Mouse (Mus musculus): ENCODE data around the gene Slc26a6.
A peak's percentile ranks its signal among the peaks of the same experiment; 100 is the strongest.

The Slc26a6 gene

DNA sequence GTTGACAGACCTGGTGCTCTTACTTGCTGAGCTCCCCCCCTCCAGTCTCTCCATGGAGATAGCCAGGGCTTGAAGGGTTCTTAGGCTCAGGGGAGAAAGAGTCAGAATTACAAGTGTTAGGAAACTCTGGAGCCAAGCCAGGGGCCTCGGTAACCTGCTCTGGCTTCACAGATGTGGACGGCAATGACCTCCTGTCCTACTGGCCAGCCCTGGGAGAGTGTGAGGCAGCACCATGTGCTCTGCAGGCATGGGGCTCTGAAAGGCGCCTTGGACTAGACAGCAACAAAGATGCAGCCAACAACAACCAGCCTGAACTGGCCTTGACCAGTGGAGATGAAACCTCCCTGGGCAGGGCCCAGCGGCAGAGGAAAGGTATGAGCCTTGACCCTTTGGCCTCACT, 5.7 kb upstream of the Slc26a6 start:
- DNase-seq: no peak

DNA sequence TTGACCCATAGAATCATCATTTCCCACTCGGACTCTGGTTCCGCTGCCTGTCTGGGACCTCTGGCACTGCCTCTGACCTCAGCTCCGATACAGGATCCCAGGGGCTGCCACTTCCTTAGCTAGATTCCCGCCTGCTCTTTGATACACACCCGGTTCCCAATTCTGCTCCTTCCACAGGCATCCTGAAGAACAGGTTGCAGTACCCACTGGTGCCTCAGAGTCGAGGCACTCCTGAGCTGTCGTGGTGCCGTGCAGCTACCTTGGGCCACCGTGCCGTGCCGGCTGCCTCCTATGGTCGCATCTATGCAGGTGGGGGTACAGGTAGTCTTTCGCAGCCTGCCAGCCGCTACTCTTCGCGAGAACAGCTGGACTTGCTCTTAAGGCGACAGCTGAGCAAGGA, 4.7 kb upstream of the Slc26a6 start:
- DNase-seq: no peak

DNA sequence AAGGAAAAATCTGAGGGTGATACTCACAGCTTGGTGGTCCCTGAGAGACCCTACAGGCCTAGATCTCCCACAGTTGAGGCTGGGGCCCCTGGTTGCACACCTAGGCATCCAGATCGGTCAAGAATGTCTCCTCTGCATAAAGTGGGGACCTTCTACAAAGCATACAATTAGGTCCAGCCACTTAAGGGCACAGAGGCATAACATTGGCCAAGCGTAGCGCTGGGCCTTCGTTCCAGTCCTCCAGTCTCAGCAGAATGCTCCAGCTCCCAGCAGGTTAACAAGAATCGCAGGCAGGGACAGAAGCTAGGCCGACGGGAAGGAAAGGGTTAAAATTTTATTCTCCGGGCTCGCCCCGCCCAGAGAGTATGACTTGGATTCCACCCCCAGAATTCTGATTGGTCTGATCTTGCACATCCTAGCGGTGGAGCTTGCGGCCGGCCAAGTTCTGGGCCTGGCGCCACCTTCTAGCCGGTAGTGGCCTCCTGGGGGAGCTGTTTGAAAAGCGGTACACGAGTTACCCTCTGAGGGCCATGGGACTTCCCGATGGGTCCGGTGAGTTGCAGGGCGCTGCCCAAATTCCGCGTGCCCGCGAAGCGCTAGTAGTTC, 655 bp downstream of the Slc26a6 start:
- peak; percentile 96 for DNase-seq

DNA sequence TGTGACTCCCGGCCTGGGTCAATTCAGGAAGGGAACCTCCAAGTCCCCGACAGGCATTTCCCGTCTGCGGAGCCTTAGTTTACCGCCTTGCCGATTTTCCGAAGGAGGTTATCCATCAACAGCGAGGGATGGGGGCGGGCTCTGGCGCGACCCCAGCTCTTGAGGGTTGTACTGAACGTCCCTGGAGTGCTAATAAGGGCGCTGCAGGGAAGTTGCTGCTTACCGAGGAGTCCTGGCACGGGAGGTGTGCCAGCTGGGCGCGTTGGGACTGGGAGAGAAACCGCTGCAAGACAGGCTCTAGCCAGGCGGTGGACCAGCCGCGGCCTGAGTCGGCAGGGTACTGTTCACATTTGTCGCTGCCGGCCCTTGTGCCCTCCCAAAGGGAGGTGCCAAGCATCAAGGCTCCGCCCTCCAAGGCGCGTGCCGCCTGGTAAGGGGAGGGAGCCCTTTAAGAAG, 1.2 kb downstream of the Slc26a6 start:
- peak; percentile 91 for DNase-seq

DNA sequence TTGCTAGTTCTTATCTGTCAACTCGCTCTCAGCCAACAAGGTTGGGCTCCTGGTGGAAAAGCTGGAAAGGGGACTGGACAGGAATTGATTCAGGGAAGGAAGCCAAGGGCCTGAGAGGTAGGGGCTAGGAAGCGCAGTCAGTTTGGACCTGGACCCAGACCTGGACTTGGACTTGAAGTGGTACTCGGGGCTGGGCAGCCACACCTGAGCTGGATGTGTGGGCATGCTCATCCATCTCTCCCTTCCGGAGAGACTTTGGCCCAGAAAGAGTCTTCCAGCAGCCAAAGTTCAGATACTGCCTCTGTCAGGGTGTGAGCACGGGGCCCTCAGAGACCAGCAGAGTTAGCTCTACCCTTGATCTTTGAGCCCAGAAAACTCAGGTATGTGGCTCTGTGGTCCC, 2.3 kb downstream of the Slc26a6 start:
- DNase-seq: no peak

DNA sequence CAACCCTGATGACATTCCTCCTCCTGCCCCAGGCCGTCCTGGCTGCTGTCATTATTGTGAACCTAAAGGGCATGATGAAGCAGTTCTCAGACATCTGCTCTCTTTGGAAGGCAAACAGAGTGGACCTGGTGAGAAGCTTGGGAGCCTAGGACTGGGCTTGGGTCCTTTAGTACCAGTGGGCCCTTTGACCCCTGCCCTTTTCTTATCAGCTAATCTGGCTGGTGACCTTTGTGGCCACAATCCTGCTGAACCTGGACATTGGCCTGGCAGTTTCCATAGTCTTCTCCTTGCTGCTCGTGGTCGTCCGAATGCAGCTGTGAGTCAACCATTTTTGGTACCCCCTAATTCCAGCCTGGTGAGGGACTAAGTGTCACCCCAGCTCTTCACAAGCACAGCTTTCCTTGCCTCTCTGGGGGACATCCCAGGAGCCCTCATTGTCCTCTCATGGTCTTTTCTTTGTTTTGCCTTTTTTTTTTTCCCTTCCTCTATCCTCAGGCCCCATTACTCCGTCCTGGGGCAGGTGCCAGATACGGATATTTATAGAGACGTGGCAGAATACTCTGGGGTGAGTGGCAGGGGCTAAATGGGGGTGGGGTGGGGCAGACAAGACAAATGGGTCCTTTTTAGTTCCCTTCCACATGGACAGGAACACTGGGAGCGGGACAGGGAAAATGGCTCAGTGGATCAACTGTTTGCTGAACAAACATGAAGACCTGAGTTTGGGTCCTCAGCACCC, 5.9 kb downstream of the Slc26a6 start:
- DNase-seq: no peak

DNA sequence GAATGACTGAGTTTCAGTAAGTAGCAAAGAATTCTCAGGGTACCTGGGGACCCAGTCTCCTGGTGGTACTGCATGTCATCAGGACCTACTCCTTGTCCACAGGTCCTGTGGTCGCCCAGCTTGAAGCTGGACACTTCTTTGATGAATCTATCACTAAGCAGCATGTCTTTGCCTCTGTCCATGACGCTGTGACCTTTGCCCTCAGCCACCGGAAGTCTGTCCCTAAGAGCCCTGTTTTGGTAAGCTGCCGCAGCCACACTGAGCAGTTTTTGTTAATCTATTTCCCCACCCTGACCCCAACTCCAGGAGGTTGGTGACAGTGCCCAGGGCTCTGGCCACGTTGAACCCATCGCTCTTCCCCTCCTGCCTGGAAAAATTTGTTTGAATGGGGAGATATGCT, 59.2 kb downstream of the Slc26a6 start:
- no peak for DNase-seq

DNA sequence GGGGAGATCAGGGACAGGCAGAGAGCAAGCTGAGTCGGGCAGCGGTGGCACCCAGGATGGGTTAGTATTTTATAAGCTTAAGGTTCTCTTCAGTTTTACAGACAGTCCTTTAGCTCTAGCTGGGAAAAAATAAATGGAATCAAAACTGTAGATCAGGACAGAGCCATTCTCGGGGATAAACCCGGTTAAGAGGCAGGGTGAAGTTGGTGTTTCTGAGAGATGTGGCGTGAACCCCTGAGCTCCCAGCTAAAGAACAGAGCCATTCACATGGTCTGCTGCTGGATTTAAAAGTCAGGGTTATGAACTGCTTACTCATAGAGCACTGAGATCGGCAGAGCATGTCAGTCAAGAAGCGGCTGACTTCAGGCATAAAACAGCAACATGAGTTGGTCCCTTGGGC, 60.1 kb downstream of the Slc26a6 start:
- no peak for DNase-seq

DNA sequence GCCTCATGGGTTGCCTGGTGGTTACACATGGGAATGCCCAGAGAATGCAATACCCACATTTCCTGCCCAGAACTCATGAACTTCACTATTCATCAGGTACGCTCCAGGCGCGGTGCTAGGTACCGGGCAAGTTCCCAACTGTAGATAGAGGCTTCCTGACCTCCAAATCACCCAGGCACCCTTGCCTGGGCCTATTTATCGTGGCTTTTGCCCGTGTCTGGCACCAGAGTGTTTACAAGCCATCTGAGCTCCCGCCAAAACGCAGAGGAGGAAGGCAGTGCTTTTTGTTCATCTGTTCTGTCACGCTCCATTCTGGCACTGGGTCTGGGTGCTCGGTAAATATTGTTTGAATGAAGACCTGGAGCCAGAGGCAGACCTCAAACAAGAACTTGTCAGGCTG, 60.5 kb downstream of the Slc26a6 start:
- no peak for DNase-seq

DNA sequence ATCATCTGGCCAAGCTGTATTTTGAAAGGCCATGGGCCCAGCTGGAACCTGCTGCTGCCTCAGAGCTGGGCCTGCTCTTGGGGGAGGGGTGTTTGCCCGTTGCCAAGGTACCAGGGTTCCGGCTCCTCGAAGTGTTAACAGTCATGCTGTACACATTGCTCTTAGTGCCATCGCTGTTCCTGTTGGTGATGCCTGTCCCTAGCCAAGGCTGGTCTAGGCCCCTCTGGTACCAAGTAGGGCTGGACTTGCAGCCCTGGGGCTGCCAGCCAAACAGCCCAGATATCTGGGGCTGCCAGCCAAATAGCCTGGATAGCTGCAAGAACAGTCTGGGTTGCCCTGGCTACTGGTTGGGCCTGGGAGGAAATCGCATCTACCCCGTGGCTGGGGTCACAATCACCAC, 61.4 kb downstream of the Slc26a6 start, which contains the start of gene Tmem89:
Gene Tmem89 (plus strand): TSS at position 129 of the 400 bp plus-strand sequence.
- DNase-seq: no peak

DNA sequence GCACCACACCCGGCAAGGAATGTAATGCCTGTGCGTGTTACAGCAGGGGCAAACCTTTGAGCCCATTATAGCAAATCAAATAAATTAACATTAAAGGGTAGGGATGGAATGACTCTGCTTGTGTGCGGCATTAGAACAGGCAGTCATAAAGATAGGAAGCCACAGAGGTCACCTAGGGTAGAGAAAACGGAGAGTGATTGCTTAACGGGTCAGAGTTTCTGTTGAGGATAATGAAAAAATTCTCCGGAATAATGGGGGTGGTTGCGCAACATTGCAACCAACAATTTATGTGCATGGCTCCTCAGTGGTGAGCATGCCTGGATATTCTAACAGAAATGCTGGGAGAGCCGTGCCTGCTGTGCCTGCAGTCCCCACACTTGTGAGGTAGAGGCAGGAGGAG, 72.8 kb downstream of the Slc26a6 start:
- DNase-seq: no peak

DNA sequence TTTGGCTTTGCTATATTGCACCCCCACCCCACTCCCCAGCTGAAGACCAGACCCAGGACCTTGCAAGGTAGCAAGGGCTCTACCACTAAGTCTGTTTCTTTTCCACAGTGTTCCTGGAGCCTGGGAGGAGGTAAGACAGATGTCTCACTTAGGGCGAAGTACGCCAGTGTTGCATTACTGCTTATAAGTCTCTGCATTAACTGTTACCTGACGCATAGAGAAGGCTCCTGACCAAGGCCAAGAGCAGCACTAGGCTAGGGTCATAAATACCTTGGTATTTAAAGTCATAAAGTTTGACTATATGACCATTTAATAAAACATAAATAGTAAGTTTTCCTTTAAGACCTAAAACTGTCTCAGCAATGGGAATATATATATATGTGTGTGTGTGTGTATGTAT, 75.3 kb downstream of the Slc26a6 start:
- no peak for DNase-seq

DNA sequence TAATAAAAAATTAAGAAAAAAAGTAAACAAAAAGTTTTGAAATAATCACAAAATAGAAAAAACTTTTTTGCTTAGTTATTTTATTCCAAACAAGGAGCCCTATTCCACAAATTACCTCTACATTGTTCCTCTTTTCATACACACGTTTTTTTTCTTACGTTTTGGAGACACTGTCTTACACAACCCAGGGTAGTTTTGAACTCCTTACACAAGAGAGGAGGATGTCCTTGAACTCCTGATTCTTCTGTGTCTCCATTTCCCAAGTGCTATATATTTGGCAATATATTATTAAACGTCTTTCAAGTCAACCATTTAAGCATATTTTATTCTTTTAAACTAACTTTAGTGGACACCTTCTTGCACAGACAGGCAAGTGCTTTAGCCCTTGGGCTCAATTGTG, 82.9 kb downstream of the Slc26a6 start:
- no peak for DNase-seq

DNA sequence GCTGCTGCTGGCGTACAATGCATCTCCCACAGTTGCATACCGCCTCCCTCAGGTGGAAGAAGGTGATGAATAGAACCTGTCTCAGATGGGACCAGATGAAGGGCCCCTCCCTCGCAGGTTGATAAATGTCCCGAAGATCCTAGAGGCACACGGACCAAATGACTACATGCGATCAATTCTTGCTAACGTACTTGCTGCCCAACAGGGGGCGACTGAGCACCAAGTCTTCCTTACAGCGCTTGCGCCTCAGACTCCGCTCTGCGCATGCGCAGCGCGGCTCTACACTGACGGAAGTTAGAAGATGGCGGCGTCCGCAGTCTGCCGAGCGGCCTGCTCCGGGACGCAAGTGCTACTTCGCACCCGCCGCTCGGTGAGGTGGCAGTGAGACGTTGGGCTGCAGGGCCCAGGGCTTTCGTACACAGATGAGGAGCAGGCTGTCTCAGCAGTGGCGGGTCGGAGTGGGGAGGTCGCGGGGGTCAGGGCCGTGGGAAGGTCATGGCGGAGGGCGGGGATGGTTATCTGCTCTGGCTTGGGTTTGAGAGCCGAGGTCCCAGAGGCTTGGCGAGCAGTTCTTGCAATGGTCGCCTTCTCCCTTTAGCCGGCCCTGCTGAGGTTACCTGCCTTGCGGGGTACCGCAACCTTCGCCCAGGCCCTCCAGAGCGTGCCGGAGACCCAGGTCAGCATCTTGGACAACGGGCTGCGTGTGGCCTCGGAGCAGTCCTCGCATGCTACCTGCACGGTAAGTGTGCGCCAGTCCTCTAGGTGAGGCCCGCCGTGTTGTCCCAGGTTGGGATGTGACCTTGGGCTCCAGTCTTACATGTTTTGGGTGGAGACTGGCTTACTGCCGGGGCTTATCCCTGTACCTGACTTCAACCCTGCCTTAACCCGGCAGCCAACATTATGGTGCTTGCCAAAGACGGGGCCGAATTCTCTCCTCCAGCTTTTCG, 83.6 kb downstream of the Slc26a6 start, which contains the start of gene Uqcrc1:
Gene Uqcrc1 (plus strand): TSS at position 216 of the 947 bp plus-strand sequence.
- peak; percentile 98 for DNase-seq

DNA sequence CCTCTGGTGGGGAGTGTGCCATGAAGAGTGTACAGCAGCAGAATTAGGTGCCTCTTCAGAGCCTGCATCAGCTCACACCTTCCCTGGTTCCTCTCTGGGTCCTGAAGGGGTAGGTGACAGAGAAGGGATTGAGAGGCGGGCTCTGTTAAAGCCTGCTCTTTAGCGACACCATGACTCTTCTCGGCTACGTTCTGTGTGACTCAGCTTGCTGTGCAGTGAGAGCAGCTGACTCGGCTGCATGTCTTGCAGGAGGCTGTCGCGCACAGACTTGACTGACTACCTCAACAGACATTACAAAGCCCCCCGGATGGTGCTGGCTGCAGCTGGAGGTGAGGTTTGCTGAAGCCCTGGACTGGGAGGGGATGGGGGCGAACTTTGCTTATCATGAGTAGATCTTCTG, 92.0 kb downstream of the Slc26a6 start:
- no peak for DNase-seq

DNA sequence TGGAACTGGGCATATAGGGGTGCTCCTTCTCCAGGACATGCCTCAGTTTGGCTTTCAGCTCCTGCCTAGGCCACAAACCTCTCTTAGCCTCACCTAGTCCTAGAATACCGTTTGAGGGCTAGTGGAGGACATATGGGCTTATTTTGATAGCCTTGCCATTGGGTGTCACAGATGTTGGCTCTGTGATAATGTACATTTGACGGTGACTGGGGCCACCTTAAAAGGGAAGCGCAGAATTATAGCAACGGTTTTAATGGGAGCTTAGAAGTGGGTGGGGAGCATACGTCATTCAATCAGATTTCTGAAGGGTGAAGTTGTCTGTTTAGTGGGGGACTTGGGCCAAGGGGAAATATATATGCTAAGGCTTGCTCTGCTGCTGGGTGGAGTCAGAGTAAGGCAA, 92.5 kb downstream of the Slc26a6 start:
- DNase-seq: no peak

DNA sequence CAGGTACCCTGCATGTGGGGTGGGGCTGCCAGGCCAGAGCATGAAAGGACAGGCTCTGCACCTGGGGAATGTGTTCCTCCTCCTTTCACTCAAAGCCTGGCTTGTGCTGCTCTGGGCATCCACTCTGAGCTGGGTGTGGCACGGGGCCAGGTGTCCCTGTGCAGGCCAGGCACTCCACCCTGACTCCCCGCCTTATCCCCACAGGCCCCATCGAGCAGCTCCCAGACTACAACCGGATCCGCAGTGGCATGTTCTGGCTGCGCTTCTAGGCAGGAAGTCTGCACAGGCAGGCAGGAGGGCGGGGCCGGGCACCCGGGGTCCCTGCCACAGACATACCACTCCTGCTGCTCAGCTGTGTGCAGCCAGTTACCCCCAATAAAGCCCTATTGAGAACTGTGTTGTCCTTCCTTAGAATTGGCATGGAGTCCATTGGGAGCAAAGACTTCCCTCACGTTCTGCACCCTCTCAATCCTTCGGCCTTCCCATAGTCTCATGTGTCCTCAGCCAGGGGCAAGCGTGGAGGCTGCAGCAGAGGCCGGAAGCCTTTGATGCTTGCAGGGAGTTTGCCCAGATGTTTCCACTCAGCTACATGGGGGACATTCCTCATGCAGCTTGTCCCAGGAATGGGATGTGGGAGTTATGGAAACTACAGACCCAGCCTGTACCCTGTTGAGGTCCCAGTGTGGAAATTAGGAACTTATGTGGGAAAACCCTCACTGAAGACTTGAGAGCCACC, 96.3 kb downstream of the Slc26a6 start:
- no peak for DNase-seq

DNA sequence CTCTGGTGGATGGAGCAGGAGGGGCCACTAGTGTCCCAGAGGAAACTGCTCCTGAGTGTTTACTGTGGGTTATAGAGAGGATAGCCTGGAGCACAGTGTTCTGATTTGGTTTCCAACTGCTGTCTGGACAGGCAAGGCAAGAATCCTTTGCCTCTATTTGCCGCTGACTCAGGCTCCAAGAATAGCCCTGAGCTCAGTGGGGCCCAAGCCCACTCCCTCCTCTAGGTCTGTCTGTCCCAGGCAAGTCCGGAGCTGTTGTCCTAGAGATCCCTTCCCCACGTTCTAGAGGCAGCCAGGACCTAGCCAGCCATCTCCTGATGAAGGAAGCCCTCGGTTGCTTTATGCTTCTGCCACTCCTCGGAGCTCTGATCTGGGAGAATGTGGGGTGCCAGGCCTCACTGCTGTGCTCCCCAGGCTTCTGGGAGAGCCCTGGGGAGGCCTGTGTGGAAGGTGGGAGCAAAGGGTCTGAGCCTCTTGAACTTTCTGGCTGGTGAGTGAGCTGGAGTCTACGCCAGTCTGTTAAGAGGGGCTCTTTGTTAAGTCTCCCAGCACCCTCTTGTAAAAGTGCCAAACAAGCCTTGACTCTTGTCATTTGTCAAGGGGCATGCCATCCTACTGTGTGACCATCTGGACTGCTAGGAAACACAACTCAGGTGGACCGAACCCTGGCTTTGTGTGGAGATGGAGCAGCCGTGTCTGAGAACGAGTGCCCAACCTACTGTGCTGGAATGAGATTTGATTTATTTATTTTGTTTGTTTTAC, 97.1 kb downstream of the Slc26a6 start:
- DNase-seq: no peak

DNA sequence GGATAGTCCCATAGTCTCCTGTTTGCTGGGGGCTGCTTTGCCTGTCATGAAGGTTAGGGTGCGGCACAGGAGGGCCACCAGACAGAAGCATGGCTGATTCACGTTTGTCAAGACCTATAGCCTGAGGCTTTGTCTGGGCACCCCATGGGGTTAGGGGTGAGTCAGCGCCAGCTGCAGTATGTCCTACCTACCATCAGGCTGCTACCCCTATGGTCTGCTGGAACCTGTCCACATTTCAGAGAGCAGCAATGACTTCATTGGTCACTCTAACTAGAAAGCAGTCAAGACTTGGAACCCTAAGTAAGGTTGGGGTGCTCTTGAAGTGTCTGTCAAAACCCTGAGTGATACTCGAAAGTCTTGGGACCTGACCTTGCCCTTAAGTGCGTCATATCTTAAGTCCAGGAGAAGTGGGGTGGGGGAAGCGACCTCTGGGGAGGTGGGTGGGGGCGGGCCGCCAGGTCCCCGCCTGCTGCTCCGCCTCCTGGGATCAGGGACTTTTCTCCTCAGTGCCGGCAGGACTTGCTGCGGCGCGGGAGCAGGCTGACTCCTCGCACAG, 100.1 kb downstream of the Slc26a6 start, which contains the start of gene Col7a1:
Gene Col7a1 (plus strand): TSS at position 506 of the 556 bp plus-strand sequence.
- no peak for DNase-seq

DNA sequence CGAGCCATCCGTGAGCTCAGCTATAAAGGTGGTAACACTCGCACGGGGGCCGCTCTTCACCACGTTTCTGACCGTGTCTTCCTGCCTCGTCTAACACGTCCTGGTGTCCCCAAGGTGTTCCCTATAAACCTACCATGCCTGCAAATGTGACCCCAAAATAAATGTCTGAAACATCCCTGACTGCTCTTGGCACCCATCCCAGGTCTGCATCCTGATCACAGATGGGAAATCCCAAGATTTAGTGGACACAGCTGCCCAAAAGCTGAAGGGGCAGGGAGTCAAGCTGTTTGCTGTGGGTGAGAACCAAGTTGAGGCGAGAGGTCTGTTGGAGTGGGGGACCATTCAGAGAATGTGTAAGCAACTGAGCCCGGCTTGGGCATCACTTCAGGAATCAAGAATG, 102.2 kb downstream of the Slc26a6 start:
- DNase-seq: no peak

DNA sequence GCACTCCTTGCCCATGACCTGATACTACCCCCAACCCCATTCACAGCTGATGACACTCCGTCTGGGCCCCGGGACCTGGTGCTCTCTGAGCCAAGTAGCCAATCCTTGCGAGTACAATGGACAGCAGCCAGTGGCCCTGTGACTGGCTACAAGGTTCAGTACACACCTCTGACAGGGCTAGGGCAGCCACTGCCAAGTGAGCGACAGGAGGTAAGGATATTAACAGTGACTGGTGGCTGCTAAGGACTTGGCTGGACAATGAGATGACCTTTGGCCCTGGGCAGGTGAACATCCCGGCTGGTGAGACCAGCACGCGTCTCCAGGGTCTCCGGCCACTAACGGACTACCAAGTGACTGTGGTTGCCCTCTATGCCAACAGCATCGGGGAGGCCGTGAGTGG, 102.8 kb downstream of the Slc26a6 start:
- no peak for DNase-seq
